Mouse (Mus musculus) telencephalon, adult 2 months (tissue): ENCODE measurements at regions not wholly inside any gene's neighbourhood (a gene's known extent, or its start where the extent isn't known, plus 50 kb on each side); places are given as distances from the start of the nearest gene placed in this dataset.

Experiments used
- DNase-seq: peaks from one replicate; pipeline ENCODE4 v3.0.0-alpha.2; 2011; ENCODE audit warnings: low read depth, low spot score

GRCm38 (mm10) chr11:41533009-41533408, 467.6 kb downstream of the Gabrg2 start:
- no peak for DNase-seq

GRCm38 (mm10) chr11:41531971-41532896, 468.4 kb downstream of the Gabrg2 start:
- DNase-seq: no peak

- DNase-seq: no peak
Observed at GRCm38 (mm10) chr11:41524979-41525378, 475.7 kb downstream of the Gabrg2 start.

GRCm38 (mm10) chr11:41493277-41493676, 507.4 kb downstream of the Gabrg2 start:
- DNase-seq: peak; percentile 81

- peak; percentile 80 for DNase-seq
Observed at GRCm38 (mm10) chr11:41491966-41492365, 508.7 kb downstream of the Gabrg2 start.

- DNase-seq: peak; percentile 79
Observed at GRCm38 (mm10) chr11:41491279-41491678, 509.4 kb downstream of the Gabrg2 start.

GRCm38 (mm10) chr11:41483881-41484280, 516.8 kb downstream of the Gabrg2 start:
- DNase-seq: no peak

GRCm38 (mm10) chr11:41470938-41471633, 529.6 kb downstream of the Gabrg2 start:
- DNase-seq: no peak

- no peak for DNase-seq
Observed at GRCm38 (mm10) chr11:41467330-41467729, 533.3 kb downstream of the Gabrg2 start.

GRCm38 (mm10) chr11:41433846-41434245, 566.8 kb downstream of the Gabrg2 start:
- DNase-seq: peak; percentile 26

- no peak for DNase-seq
Observed at GRCm38 (mm10) chr11:41425592-41425991, 575.1 kb downstream of the Gabrg2 start.
